Mouse (Mus musculus) liver, embryonic 16.5 days (tissue): ENCODE data around the gene Cib3. TPM values are rescaled to one million over a fixed set of nuclear protein-coding genes. Genes with fewer than 3 reads are reported as not detected.

Experiments
- ATAC-seq: fragments of 200-750 bp; cut with Nextera tagmentation; 2 replicates; pipeline ENCODE4 v1.8.0; 2017; ENCODE audit warnings: low read depth, mild to moderate bottlenecking, moderate number of reproducible peaks, moderate library complexity
- H3K27ac ChIP-seq: fragments of 300-500 bp; sonication (generic); 2 replicates; pipeline ENCODE4 v1.5.1; 2014; ENCODE audit warnings: mild to moderate bottlenecking, low read length
- H3K27me3 ChIP-seq: fragments of 300-500 bp; sonication (generic); 2 replicates; pipeline ENCODE4 v1.6.1; 2014; ENCODE audit warnings: low read depth, low read length, mixed read lengths; ENCODE audit not compliant: control insufficient read depth, insufficient read depth
- H3K36me3 ChIP-seq: fragments of 300-500 bp; sonication (generic); 2 replicates; pipeline ENCODE4 v1.6.1; 2014; ENCODE audit warnings: mild to moderate bottlenecking; ENCODE audit not compliant: control insufficient read depth, insufficient read depth
- H3K4me1 ChIP-seq: fragments of 300-500 bp; sonication (generic); 2 replicates; pipeline ENCODE4 v1.6.1; 2014; ENCODE audit warnings: low read depth, low read length, mixed read lengths; ENCODE audit not compliant: control insufficient read depth
- H3K4me2 ChIP-seq: fragments of 300-500 bp; sonication (generic); 2 replicates; pipeline ENCODE4 v1.6.1; 2014; ENCODE audit warnings: low read depth, low read length, mixed read lengths
- H3K4me3 ChIP-seq: fragments of 300-500 bp; sonication (generic); 2 replicates; pipeline ENCODE4 v1.5.1; 2014; ENCODE audit warnings: low read depth, mild to moderate bottlenecking, low read length
- H3K9ac ChIP-seq: fragments of 300-500 bp; sonication (generic); 2 replicates; pipeline ENCODE4 v1.6.1; 2014; ENCODE audit warnings: low read depth, low read length
- H3K9me3 ChIP-seq: fragments of 300-500 bp; sonication (generic); replicated peaks from 2 replicates; pipeline ENCODE4 v1.6.1; 2016; ENCODE audit warnings: low read length; ENCODE audit not compliant: control insufficient read depth
- WGBS: fragments of 180-500 bp; shearing (Covaris S2); extraction: QIAGEN DNeasy Blood & Tissue Kit; methylation state at CpG from one replicate; pipeline ENCODE4 v1.1.7; 2014; ENCODE audit not compliant: insufficient replicate concordance; 5-methylcytosine and 5-hydroxymethylcytosine counted together
- polyA plus RNA-seq: library from polyadenylated mRNA; unstranded; fragments of >200 nt; fragmentation: Nextera tagmentation; extraction: Ambion mirVana; gene quantifications from 2 replicates; pipeline ENCODE4 v1.2.1, GENCODE M21; 2015

The Cib3 gene
- polyA plus RNA-seq, 1 experiment from 2014 or later: not detected

DNA sequence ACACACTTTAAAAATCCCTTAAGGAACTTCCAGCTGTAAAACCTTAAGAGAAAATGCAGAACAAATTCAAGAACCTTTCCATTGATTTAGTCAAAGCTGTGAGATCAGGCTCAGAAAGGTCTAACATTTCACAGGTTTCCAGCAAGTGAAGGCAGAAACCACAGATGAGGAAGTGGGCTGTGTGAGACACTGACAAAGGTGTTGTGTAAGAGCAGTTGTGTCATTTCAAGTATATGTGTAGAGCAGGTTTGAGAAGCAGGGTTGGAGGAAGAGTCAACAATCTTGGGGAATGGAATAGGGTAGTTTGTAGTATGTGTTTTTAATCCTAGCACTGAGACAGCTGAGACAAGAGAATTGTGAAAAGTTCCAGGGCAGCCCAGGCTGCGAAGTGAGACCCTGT lies 3.2 kb upstream of the Cib3 start:
- 22% methylated on average over 1 of the region's 1 CpGs for WGBS
- 0 out of 2 replicates have a peak overlapping the region, but pooled peaks have one; percentile 5 for H3K27ac ChIP-seq
- H3K27me3 ChIP-seq: no peaks in the 10 kb centered on the region
- peaks cover 9% of the 10 kb centered on the region for H3K4me1 ChIP-seq
- H3K9ac ChIP-seq: no peak overlapping the region
- H3K9me3 ChIP-seq: no peaks in the 10 kb centered on the region
- H3K36me3 ChIP-seq: no peaks in the 10 kb centered on the region
- ATAC-seq: no peak
- H3K4me3 ChIP-seq: no peak overlapping the region
- no peak overlapping the region for H3K4me2 ChIP-seq

DNA sequence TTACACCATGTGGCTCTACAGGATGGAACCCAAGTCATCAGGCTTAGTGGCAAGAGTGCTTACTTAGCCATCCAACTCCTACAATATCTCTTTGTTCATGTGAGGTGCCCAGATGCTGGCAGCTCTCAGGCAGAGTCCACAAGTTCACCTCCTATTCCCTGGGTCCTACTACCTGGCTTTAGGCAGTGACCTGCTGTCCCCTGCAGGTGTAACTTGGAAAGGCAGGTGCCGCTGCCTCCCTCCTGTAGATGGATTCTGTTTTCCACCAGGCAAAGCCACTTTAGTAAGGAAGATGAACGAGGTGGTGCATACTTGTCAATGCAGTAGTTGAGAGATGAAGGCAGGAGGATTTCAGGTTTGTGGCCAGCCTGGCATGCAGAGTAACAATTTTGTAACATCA lies 2.4 kb upstream of the Cib3 start:
- Histone ChIP-seq H3K27me3 (no peaks in the 10 kb centered on the region), H3K36me3 (no peaks in the 10 kb centered on the region), H3K4me2 (no peak overlapping the region), H3K9ac (no peak overlapping the region), H3K4me3 (no peak overlapping the region), H3K9me3 (no peaks in the 10 kb centered on the region), H3K27ac (no peak overlapping the region), H3K4me1 (peaks cover 2% of the 10 kb centered on the region)
- ATAC-seq: no peak
- 37% methylated on average over 2 of the region's 2 CpGs for WGBS

DNA sequence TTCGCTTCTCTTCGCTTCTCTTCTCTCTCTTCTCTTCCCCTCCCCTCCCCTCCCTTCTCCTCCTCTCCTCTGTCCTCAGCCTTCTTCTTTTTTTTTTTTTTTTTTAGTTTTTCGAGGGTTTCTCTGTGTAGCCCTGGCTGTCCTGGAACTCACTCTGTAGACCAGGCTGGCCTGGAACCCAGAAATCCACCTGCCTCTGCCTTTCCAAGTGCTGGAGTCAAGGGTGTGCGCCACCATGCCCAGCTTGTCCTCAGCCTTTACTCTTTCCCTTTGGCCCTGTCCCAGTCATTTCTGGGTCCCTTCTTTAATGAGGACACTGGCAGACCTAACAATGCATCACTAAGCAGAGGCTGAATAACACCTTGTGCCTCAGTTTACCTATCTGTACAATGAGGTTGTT lies 899 bp upstream of the Cib3 start, which contains the start of gene Gm11034:
TSS of gene Gm11034 (minus strand) at position 101 of the 400 bp plus-strand sequence.
- no peak within 1 kb of the TSS for H3K4me2 ChIP-seq
- H3K36me3 ChIP-seq: no peaks in the 10 kb centered on the region
- no peak for ATAC-seq
- H3K4me1 ChIP-seq: no peaks in the 10 kb centered on the region; the same call in 1 of the 2 replicates
- H3K27ac ChIP-seq: no peak within 1 kb of the TSS
- H3K9ac ChIP-seq: no peak within 1 kb of the TSS
- H3K9me3 ChIP-seq: no peaks in the 10 kb centered on the region
- H3K27me3 ChIP-seq: no peaks in the 10 kb centered on the region
- WGBS: 58% methylated on average over 4 of the region's 4 CpGs
- H3K4me3 ChIP-seq: no peak within 1 kb of the TSS

DNA sequence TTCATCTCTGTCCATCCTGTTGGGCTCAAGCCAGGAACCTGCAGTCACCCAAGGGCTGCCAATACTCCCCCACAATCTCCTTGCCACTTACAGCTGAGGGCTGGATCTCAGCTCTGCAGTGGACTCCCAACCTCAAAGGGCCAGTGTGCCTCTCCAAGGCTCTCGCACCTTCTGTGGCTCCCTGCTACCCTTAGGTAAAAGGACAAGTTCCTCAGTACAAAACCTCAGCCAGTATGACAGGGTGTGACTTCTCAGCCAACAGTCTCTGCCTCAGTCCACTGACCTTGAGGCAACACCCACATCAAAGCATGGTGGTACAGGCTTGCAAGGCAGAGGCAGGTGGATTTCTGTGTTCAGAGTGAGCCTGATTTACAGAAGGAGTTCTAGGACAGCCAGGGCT lies 791 bp downstream of the Cib3 start:
- Histone ChIP-seq H3K9me3 (no peaks in the 10 kb centered on the region), H3K36me3 (no peaks in the 10 kb centered on the region), H3K4me3 (no peak overlapping the region), H3K27ac (no peak overlapping the region), H3K4me2 (no peak overlapping the region), H3K9ac (no peak overlapping the region), H3K27me3 (no peaks in the 10 kb centered on the region), H3K4me1 (no peaks in the 10 kb centered on the region; the same call in 1 of the 2 replicates)
- WGBS: 69% methylated on average over 1 of the region's 1 CpGs
- no peak for ATAC-seq

DNA sequence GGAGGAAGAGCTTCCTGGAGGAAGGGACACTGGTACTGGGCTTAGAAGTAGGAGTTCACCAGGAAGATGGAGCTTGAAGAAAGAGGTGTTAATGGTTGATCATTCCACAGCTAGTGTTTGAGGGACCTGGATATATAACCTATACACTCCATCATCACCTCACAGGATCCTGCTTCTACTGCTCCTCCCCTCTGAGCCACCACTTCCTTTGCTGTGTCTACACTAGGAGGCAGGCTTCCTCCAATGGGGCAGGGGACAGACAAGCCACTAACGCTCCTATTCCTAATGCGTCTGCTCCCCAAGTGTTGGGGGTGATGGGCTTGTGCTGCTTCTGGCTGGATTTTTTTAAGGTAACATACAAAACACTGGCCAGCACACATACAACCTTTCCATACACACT lies 1.9 kb downstream of the Cib3 start:
- Histone ChIP-seq H3K36me3 (no peaks in the 10 kb centered on the region), H3K4me2 (no peak overlapping the region), H3K9me3 (no peaks in the 10 kb centered on the region), H3K9ac (no peak overlapping the region), H3K4me1 (no peaks in the 10 kb centered on the region; the same call in 1 of the 2 replicates), H3K27ac (no peak overlapping the region), H3K27me3 (no peaks in the 10 kb centered on the region), H3K4me3 (no peak overlapping the region)
- WGBS: 30% methylated on average over 2 of the region's 2 CpGs
- ATAC-seq: no peak

DNA sequence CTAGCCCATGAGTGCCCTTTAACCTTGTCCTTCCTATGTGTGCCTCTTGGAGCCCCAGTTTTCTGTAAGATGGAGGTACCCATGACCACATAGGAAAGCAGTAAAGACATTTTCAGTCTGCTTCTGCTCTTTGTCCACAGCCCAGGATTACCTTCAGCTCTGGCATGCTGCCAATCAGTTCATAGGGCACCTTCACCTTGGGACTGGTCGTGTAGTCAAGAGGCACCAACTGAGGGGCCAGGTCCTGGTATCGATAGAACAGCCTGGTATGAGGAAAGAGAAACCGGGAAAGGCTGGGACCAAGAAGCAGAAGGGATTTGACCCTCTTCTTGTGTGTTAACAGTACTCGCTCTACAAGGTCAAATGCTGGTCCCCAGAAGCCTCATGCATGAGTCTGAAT lies 2.4 kb downstream of the Cib3 start:
- Histone ChIP-seq H3K9me3 (no peaks in the 10 kb centered on the region), H3K4me3 (no peak overlapping the region), H3K9ac (no peak overlapping the region), H3K4me1 (no peaks in the 10 kb centered on the region; the same call in 1 of the 2 replicates), H3K4me2 (no peak overlapping the region), H3K36me3 (no peaks in the 10 kb centered on the region), H3K27ac (no peak overlapping the region), H3K27me3 (no peaks in the 10 kb centered on the region)
- no peak for ATAC-seq
- 53% methylated on average over 4 of the region's 4 CpGs for WGBS

DNA sequence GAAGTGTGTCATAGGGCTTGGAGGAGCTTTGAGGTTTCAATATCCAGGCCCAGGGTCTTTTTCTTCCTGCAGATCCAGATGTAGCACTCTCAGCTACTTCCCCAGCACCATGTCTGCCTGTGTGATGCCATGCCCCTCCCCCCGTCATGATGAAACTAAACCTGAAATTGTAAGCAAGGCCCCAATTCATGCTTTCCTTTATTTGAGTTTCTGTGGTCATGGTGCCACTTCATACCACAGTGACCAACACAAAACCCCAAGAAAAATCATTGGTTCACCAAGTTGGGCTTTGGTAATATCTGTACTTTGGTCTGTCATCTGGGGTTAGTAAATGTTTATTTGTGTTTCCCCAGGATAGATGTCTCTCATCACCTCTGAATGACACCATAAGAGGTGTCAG lies 4.1 kb downstream of the Cib3 start:
- no peaks in the 10 kb centered on the region; the same call in 1 of the 2 replicates for H3K4me1 ChIP-seq
- 59% methylated on average over 1 of the region's 1 CpGs for WGBS
- no peaks in the 10 kb centered on the region for H3K36me3 ChIP-seq
- H3K9me3 ChIP-seq: no peaks in the 10 kb centered on the region
- no peak overlapping the region for H3K4me3 ChIP-seq
- no peaks in the 10 kb centered on the region for H3K27me3 ChIP-seq
- H3K9ac ChIP-seq: no peak overlapping the region
- H3K27ac ChIP-seq: no peak overlapping the region
- ATAC-seq: no peak
- H3K4me2 ChIP-seq: no peak overlapping the region

DNA sequence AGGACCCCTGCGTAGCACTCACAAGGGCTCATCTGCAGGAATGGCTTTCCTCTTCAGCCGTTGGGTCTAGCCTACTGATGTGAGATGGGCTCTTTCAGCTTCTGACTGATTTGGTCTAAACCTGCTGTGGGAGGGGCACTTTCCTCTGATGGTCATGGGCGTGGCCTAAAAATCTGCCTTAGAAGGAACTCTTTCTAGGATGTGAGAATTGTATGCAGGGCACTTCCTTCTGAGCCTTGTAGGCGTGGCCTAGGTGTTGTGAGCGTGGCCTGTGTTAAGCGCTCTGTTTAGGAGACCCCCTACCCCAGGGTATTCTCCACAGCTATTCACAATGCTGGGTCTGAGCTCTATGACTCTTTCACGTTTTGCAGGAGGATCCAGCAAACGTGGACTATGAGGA lies 14.6 kb downstream of the Cib3 start:
- Histone ChIP-seq H3K4me2 (no peak overlapping the region), H3K4me1 (no peaks in the 10 kb centered on the region), H3K4me3 (no peak overlapping the region), H3K27ac (no peak overlapping the region), H3K9me3 (no peaks in the 10 kb centered on the region; the same call in none of the 2 replicates), H3K36me3 (no peaks in the 10 kb centered on the region), H3K9ac (no peak overlapping the region), H3K27me3 (no peaks in the 10 kb centered on the region)
- WGBS: 45% methylated on average over 8 of the region's 8 CpGs
- ATAC-seq: 0 out of 2 replicates have a peak, but pooled peaks have one; percentile 27

DNA sequence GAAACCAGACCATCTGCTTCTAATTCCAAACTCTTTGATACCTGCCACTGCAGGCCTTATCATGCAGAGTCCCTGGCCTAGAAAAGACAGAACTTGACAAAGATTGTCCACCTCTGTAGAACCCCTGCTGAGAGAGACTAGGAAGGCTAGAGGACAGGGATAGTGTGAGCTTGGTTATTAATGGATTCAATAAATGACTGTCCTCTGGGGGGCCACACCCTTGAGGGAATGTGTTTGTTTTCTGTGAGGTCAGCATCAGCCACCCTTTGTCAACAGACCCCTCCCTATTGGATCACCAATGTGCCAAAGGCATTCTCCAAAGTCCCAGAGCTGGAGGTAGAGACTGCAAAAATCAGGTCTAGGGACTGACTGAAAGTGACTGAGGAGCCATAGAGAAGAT lies 20.6 kb downstream of the Cib3 start:
- no peak overlapping the region for H3K4me2 ChIP-seq
- no peak for ATAC-seq
- H3K9me3 ChIP-seq: no peaks in the 10 kb centered on the region

DNA sequence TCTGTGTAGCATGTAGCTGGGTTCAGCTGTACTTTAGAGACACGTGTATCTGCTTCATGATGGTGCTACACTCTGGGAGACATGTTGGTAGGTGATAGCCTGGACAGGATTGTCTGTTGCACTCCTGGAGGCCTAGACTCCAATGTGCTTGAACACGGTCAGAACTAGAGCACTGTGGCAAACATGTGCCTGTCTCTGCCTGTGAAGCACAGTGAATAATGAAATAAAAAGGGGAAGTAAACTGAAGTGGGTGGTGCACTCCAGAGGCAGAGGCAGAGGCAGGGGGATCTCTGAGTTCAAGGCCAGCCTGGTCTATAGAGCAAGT lies 22.5 kb downstream of the Cib3 start:
- Histone ChIP-seq H3K9me3 (no peaks in the 10 kb centered on the region), H3K4me2 (no peak overlapping the region), H3K4me1 (no peaks in the 10 kb centered on the region), H3K36me3 (no peaks in the 10 kb centered on the region), H3K27ac (no peak overlapping the region), H3K4me3 (no peak overlapping the region), H3K9ac (no peak overlapping the region), H3K27me3 (no peaks in the 10 kb centered on the region)
- WGBS: 43% methylated on average over 2 of the region's 2 CpGs
- ATAC-seq: no peak

More for the DNA sequence above, 20.6 kb downstream of the Cib3 start:
- Histone ChIP-seq H3K27ac (no peak overlapping the region), H3K27me3 (no peaks in the 10 kb centered on the region), H3K36me3 (no peaks in the 10 kb centered on the region), H3K4me3 (no peak overlapping the region), H3K9ac (no peak overlapping the region), H3K4me1 (no peaks in the 10 kb centered on the region)
